Mouse (Mus musculus): ENCODE results near the gene Acacb.

DNA sequence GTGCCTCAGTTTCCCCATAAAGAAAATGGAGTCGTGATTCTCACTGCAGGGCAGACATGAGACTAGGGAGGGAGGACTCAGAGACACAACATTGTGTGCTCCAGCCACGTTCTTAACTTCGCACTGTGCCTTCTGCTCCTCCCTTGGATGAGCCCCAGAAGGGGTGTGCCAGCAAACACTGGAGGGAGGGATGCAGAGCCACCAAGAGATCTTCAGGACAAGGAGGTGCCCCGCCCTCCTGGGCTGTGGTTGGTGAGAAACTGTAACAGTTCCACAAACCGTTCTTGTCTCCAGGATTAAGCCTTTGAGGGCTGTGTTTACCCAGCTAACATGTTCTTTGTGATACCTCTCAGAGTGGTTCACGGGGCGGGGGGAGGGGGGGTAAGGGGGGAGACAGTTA, 122.3 kb downstream of the Acacb start:
- TF ChIP-seq CTCF (IDR thresholded peaks at IDR 0.05; ENCODE audit: low read depth) (no peak), EP300 (optimal IDR thresholded peaks at IDR 0.05) (no peak)
